Mouse (Mus musculus): ENCODE results near the gene Zfp408.

GRCm38 (mm10) chr2:91642825-91643415 is 6.7 kb downstream of the Zfp408 start:
- TF ChIP-seq EP300 (IDR thresholded peaks at IDR 0.05; ENCODE audit: low read depth) (no peak), CTCF (IDR thresholded peaks at IDR 0.05; ENCODE audit: low read depth) (no peak)
